Mouse (Mus musculus) frontal cortex, postnatal 10 days (tissue): ENCODE results near the gene Akr1b7.
"Not testable (repeated sequence)": the region's sequence is repeated elsewhere in the genome, so short reads cannot be mapped to it uniquely, and the experiment has no call there.

Source experiments
- DNase-seq, 2 experiments: peaks; one replicate each; pipeline ENCODE4 v3.0.0; 2022; ENCODE audit warnings: low spot score in 2 of 2, mixed read lengths in 1 of 2

Akr1b7 gene

DNA sequence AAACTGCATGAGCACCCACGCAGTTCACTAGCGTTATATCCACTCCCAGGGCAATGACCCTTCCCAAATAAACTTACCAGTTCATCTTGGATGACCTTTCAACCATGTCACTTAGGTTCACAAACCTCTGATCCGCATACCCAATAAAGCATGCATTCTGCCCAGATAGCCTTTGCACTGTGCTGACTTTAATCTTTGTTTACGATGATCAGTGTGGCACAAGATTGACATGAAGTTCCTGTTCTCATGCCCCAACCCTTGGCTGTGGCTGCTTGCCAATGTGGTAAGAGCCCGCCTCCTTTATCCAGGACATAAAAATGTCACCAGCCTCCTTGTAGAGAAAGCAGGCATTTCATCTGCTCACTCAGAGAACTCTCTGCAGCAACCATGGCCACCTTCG lies at the start of gene Akr1b7:
Gene Akr1b7 (plus strand): TSS at position 312 of the 400 bp plus-strand sequence.
- no peak for DNase-seq

DNA sequence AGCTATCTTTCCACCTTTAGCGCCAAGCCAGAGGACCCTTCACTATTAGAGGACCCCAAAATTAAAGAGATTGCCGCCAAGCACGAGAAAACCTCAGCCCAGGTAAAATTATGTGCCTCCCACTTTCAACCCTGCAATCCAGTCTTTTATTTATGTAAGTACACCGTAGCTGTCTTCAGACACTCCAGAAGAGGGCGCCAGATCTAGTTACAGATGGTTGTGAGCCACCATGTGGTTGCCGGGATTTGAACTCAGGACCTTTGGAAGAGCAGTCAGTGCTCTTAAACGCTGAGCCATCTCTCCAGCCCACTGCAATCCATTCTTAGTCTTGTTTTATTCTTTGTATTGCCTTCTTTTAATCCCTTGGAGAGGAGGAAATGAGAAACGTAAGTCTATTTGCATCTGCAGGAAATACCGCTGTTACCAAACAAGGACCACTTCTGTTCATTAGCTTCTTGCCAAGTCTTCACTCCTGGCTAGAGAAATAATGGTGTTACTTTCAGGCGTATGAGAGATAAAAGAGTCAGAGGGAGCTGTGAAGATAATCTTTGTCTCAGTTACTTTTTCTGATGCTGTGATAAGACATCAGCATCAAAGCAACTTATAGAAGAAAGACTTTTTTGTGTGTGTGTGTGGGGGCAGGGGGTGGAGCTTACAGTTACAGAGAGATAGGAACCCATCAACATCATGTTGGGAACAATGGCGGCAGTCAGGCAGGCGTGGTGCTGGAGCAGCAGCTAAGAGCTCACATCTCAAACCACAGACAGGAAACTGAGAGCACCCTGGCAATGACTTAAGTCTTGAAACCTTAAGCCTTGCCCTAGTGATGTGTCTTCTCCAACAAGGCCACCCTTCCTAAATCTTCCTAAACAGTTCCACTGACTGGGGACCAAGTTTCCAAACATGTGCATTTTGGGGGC lies 47.7 kb upstream of the Akr1b7 start:
- no peak for DNase-seq

DNA sequence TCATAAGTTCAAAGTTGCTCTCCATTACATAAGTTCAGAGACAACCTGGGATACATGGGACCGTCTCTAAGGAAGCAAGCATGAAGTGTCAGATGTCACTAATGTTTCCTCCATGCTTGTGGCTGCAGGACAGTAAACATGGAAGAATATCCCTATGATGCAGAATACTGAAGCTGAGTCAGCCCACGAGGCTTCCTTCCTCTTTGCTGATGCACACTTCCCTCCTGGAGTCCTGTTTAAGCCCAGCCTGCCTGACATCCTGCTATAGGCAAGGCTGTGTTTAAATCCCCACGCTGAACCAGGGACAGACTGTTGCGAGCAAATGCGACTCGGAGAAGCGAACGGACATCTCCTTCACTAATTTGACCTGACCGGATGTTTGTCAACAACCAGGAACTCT lies 44.1 kb upstream of the Akr1b7 start:
- no peak for DNase-seq

DNA sequence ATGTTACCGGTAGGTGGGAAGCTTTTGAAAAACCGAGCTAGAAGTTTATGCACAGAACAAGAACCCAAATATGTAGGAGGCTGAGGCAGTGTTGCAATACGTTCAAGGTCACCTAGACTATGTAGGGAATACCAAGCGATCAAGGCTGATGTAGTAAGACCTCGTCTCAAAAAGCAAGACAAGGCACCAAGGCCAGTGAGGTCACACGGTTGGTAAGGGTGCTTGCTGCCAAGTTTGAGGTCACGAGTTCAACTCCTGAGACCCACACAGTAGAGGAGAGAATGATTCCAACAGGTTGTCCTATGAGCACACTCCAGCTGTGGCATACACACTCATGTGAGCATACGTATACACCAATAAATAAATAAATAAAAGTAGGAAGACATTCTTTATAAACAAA lies 42.1 kb upstream of the Akr1b7 start:
- DNase-seq: no peak

DNA sequence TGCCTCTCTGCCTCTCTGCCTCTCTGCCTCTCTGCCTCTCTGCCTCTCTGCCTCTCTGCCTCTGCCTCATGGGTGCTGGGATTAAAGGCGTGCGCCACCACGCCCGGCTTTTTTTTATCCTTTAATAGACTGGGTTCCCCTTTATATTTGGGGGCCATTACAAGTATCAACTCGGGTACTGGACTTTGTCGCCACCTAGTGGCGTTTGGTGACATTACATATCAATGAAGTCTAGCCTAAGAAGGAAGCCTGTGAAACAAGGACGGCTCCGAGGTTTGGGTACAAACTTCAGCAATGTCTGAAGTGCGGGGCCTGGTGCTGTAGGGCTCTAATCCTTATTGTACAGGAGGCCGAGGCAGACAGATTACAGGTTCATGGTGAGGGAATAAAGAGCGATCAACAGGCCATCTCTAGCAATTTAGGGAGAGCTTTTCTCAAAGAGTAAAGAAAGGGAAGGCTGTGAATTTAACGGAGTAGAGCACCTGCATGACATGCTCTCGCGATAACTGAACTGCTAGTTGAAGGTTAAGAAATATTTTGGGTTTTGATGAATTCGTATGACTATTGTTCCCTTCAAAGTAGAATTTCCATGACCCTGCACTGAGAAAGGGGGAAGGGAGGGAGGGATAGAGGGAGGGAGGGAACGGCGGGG lies 40.3 kb upstream of the Akr1b7 start:
- peak; percentile 38 to 77 for DNase-seq

DNA sequence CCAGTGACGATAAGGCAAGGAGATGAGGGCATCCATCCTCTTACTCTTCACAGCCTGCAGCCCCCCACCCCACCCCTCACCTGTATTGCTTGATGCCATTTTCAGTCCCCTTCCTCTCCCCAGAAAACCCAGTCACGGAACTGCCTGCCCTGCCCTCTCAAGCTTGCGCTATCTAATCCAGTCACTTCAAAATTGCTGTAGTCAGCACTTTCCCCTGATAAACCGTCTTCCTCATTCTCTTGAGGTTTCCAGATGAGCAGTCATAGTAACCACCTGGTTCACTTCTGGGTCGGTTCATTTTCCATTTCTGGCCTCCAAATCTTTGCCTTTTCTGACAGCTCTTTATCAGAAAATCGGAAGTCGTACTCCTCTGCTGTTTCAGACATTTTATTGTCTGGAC lies 38.3 kb upstream of the Akr1b7 start:
- DNase-seq: no peak

DNA sequence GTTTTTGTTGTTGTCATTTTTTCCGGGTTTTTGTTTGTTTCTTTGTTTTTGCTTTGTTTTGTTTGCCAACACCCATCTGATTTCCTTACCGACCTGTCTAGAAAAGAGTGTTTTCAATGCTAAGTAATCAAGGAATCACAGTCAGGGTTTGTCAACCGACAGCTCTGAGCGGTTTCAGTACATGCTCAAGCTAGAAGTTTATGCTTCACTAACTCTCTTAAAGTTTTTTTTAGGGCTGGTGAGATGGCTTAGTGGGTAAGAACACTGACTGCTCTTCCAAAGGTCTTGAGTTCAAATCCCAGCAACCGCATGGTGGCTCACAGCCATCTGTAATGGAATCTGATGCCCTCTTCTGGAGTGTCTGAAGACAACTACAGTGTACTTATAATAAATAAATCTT lies 36.2 kb upstream of the Akr1b7 start:
- not testable (repeated sequence) for DNase-seq

DNA sequence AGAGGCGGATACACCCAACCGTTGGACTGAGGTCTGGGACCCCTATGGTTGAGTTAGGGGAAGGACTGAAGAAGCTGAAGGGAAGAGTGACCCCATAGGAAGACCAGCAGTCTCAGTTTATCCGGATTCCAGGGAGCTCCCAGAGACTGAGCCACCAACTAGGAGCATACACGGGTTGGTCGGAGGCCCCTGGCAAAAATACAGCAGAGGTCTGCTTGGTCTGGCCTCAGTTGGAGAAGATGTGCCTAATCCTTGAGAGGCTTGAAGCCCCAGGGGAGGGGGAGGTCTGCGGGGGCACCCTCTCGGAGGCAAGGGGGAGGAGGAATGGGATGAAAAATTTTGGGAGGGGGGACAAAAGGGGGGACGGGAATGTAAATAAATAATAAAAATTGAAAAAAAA lies 28.7 kb upstream of the Akr1b7 start:
- DNase-seq: no peak

DNA sequence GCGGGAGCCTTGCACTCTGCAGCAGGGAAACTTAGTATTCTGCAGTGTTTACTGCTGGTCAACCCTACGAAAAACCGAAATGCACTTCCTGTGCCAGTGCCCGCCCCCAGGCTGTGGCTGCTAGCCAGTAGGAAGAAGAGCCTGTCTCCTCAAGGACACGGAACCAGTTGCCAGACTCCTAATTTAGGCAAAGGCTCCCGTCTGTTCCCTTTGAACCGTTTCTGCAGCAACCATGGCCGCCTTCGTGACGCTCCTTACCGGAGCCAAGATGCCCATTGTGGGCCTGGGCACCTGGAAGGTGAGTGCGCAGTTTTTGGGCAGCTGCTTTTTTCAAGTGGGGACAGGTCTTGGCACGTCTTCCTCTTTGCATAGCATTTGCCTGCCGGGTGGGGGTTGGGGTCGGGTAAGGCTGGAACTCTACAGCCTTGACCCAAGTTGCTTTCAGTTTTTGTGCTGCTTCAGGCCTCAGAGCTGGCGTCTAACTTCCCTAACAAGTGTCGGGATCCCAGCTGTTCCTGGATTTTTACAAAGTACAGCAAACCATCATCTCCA lies 27.9 kb upstream of the Akr1b7 start, which contains the start of gene Akr1b10:
Gene Akr1b10 (plus strand): TSS at position 109 of the 552 bp plus-strand sequence.
- peak; percentile 69 to 80 for DNase-seq

DNA sequence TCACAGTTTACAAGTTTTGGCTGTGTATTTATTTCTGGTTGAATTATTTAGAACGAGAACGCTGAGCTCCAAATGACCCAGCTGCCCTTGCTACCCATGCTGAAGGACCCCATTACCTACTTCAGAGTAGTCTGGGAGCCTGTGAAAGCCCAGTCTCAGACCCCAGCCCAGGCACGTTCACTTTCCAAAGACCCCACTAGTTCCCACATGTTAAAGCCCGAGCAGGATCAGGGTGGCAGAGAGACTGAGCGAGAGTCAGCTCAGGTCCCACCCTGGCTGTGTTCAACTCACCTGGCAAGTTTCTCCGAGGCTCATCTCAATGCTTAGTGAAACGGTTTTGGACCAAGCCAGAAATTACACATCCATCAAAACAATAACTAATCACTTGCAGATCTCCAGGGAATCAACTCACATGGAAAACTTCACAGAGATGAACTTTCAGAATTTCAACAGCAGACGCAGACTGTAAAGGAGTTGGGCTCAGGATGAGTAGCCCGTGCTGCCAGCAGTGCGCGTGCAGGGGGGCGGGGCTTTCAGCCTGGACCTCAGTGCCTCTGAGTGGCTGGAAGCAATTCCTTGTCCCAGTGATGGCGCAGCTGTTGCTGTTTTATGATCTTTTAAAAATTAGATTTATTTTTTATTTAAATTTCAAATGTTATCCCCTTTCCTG lies 27.3 kb upstream of the Akr1b7 start:
- DNase-seq: peak in 1 of 2 experiments; percentile 17

DNA sequence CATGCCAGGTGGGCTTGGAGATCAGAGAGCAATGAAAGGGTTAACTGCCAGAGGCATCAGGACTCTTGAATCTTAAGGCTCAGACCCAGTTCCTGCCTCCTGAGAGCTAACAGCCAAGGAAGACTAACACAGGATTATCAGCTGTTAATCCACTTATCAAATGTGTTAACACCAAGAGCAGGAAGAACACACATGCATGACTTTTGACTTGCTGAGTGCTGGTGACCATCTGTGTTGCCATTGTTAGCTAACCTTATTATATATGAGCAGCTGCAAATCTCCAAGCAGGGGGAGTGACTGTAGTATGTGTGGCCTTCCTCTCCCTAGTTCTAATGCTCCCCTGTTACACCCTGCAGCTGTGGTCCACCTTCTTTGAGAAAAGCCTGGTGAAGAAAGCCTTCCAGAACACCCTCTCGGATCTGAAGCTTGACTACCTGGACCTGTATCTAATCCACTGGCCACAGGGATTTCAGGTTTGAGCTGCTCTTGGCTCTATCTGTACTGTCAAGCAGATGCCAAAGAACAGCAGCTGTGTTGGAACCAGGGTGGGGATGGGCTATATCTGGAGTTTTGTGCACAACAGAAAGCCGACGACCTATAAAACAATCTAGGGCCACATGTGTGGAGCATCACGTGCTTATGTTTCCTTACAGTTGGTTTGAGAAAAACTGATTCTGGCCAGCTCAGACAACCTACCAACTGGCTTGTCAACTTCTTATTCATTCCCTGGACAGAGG lies 23.5 kb upstream of the Akr1b7 start:
- DNase-seq: no peak

DNA sequence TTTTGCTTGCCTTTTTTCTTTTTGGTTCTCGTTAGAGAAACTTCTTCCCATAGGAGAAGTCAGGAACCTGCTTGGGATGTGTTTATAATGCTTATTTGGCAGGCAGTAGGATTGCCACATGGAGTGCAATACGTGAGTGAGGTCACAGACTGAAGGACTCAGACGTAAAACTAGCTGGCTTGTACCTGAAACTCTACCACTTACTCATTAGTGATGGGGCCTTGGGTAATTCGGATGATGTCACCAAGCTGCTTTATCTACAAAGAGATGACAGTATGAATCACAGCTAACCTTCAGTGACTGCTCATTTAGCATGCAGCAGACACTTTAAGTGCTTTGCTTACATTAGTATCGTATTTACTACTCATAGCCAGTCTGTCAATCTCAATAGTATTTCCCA lies 16.2 kb upstream of the Akr1b7 start:
- no peak for DNase-seq

DNA sequence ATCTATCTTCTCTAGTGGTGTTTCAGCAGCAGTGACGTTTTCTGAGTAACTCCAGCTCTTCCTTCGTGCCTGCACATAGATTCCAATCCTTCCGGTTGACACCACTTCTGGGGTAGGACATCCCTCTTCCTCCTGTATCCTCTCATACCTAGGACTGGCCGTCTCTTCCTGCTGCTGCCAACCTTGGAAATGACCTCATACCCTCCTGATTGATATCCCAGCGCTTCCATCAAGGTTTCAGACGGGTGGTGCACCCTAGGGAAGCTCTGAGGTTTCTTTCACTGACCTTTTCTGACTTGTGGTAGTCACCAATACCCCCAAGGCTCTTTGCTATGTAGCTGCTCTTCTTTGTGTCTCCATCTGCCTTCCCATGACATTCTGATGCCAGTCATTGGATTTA lies 13.7 kb upstream of the Akr1b7 start:
- DNase-seq: no peak

DNA sequence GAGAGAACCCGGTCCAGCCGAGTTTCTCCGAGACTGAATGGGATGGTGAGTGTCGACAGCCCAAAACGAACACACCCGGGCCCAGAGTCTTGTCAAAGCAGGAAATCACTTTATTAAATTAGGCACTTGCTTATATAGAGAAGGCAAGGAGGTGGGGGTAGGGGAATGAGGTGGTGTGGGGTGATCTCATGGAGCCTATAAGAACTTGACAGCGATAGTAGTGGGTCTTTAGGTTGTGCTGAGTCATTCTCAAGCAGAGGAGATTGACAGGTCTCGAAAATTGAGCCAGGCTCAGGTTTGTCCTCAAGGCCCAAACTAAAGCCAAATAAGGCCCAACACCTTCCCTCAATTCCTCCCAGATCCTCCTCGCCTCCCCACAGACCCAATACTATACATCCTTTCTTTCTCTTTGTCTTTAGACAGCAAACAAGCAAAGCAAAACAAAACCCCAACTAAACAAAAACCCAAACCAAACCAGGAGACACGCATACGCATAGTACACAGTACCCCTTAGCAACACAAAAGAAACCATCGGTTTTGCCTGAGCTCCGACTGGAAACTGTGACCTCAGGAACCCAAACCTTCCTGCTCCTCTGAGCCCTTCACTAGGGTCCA lies 12.4 kb upstream of the Akr1b7 start:
- DNase-seq: no peak

DNA sequence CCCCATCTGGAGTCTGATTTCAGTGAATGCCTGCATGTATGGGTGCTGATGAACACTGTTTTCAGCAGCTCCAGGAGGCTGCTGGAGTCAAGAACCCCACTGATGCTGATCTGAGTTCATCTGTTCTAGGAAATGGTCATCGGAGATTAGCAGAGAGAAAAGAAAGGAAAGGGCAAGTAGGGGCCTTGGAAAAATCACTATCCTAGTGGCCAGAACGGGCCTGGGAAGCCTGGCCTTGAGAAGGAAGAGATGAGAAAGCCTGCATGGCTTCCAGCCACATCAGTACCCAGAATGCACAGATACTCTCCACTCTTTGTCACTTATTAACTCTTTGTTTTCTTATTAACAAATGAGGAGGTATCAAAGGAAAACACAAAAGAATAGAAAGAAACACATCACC lies 11.4 kb upstream of the Akr1b7 start:
- no peak for DNase-seq

DNA sequence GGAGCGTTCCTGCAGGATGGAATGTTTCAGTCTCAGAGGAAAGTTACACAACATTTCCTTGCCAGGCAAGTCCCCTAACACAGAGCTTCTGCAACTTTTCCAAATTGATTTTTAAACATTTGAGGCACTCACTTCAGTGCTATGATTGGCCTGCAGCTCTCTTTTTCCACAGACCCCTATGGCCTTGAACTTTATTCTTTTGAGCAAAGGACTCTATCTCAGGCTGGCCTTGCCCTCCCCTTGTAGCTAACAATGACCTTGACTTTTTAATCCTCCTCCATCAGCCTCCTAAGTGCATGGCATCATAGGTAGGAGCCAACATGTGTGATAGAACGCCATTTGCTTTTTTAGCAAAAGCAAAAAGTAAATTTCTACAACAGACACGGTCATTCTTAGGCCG lies 5.4 kb upstream of the Akr1b7 start:
- DNase-seq: no peak

DNA sequence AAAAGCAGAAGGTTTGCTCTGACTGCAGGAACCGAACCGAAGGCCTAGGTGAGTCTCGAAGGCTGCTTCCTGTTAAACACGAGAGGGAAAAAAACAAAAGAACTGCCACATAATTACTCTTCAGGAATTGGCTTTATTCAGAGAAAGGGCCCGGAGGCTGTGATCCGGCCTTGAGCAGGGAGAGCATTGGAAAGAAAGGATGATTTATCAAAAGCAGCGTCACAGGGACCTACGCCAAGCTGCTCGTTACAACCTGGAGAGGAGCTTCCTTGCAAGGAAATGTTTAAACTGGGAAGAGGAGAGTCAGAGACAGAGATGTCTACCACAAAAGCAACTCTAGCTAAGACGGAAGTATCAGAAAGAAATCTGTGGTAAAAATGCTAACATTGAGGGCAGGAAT lies 4.7 kb upstream of the Akr1b7 start:
- DNase-seq: no peak

DNA sequence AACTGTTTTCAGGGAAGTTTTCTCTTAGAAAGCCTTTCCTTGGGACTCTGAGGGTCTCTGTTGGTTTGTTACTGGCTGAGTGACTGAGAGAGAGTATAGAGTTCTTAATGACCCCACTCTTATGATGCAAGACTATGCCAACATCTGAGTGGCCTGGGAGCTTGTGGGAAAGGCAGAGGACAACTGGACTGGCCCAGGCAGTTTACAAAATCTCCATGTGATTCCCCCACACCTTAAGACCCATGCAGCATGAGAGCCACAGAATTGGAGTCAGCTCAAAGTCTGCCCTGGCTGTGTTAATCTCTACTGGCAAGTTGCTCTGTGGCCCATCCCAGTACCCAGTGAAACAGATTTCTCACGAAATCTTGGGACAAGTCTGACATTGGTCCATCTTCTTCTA lies 554 bp downstream of the Akr1b7 start:
- no peak for DNase-seq

DNA sequence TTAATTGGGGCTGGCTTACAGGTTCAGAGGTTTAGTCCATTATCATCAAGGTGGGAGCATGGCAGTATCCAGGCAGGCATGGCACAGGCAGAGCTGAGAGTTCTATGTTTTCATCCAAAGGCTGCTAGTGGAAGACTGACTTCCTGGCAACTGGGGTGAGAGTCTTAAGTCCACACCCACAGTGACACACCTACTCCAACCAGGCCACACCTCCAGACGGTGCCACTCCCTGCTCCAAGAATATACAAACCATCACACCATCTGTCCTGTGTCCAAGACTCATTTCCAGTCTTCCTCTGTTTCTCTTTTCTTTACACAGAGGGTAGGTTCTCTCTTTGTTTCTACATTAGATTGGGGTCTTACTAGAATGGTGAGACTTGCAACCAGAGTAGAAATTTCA lies 1.3 kb downstream of the Akr1b7 start:
- not testable (repeated sequence) for DNase-seq

DNA sequence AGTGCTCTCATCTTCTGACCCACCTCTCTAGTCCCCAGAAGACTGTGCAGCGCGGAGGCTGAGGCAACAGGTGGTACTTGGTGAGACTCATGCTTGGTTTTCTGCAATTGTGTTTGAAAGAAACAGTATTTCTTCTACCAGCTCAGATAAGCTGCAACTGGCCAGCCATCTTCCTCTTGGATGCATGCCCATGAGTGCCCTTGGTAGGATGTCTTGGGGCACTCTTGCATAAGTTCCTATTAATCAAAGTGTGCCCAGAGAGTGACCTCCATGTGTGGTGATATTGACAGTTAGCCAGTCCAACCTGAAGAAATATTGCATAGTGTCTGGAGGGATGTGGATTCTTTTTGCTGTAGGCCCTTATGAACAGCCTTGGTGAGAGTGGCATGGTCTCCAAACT lies 4.4 kb downstream of the Akr1b7 start:
- no peak for DNase-seq

DNA sequence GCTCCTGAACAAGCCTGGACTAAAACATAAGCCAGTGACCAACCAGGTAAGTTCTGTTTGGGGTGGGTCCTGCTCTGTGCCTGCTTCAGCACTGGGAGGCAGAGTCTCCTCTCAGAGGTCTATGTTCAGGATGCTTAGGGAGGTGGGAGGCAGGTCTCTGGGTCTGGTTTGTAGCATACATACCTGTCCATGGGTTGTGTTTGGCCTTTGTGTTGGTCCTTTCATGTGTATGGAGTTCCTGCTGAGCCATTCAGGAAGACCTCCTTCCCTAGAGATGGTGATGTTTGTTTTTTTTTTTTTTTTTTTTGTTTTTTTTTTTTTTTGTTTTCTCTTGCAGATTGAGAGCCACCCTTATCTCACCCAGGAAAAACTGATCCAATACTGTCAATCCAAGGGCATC lies 6.9 kb downstream of the Akr1b7 start:
- no peak for DNase-seq
